Mouse (Mus musculus) c-Kit-positive CD71-negative TER-119-negative erythroid progenitor cells, embryonic 14.5 days (primary cell): ENCODE results near the gene Vps8.
"Not testable (repeated sequence)": the region's sequence is repeated elsewhere in the genome, so short reads cannot be mapped to it uniquely, and the experiment has no call there.

Experiments used
- DNase-seq: peaks from one replicate; pipeline ENCODE4 v3.0.0-alpha.2; 2013; ENCODE audit warnings: low read depth

The Vps8 gene

GRCm38 (mm10) chr16:21665423-21665986 is 242.6 kb downstream of the Vps8 start:
- DNase-seq: no peak

- no peak for DNase-seq
Observed at GRCm38 (mm10) chr16:21671878-21672277, 249.0 kb downstream of the Vps8 start.

- not testable (repeated sequence) for DNase-seq
Observed at GRCm38 (mm10) chr16:21673046-21673445, 250.1 kb downstream of the Vps8 start.

- DNase-seq: not testable (repeated sequence)
Observed at GRCm38 (mm10) chr16:21673651-21674050, 250.7 kb downstream of the Vps8 start.

GRCm38 (mm10) chr16:21676791-21677190 is 253.9 kb downstream of the Vps8 start:
- DNase-seq: no peak

- DNase-seq: no peak
Observed at GRCm38 (mm10) chr16:21687406-21687805, 264.5 kb downstream of the Vps8 start.

GRCm38 (mm10) chr16:21689141-21689540 is 266.2 kb downstream of the Vps8 start:
- DNase-seq: no peak

GRCm38 (mm10) chr16:21690216-21690755 is 267.4 kb downstream of the Vps8 start:
- DNase-seq: no peak

GRCm38 (mm10) chr16:21693981-21694462 is 271.1 kb downstream of the Vps8 start:
- peak; percentile 33 for DNase-seq
